Mouse (Mus musculus): Measurements from ENCODE around the gene Kcnj9. TPM values are rescaled to one million over a fixed set of nuclear protein-coding genes. Genes with fewer than 3 reads are reported as not detected.

Kcnj9 gene
- polyA plus RNA-seq, 1 experiment from 2014 or later, result 0.23 TPM

GRCm38 (mm10) chr1:172328461-172328860 lies 657 bp downstream of the Kcnj9 start:
- peaks cover 40% of the 10 kb centered on the region for H3K4me1 ChIP-seq
- no peaks in the 10 kb centered on the region for H3K36me3 ChIP-seq
- no peak overlapping the region; the same call in 1 of the 2 replicates for H3K27ac ChIP-seq (replicated peaks)
- no peak for DNase-seq (ENCODE audit: low spot score)
- H3K4me3 ChIP-seq, result no peak overlapping the region
- H3K27me3 ChIP-seq (ENCODE audit: low read depth, poor library complexity, severe bottlenecking), result peaks cover 97% of the 10 kb centered on the region
- 83% methylated on average over 7 of the region's 7 CpGs for WGBS
- H3K9me3 ChIP-seq (replicated peaks), result no peaks in the 10 kb centered on the region

GRCm38 (mm10) chr1:172328041-172328440 lies 1.1 kb downstream of the Kcnj9 start:
- H3K27me3 ChIP-seq (ENCODE audit: low read depth, poor library complexity, severe bottlenecking), result peaks cover 99% of the 10 kb centered on the region
- WGBS, result 85% methylated on average over 3 of the region's 3 CpGs
- H3K4me3 ChIP-seq, result no peak overlapping the region
- H3K9me3 ChIP-seq (replicated peaks), result no peaks in the 10 kb centered on the region
- H3K36me3 ChIP-seq, result no peaks in the 10 kb centered on the region
- H3K4me1 ChIP-seq, result peaks cover 44% of the 10 kb centered on the region
- H3K27ac ChIP-seq (replicated peaks), result no peak overlapping the region
- no peak for DNase-seq (ENCODE audit: low spot score)

DNA sequence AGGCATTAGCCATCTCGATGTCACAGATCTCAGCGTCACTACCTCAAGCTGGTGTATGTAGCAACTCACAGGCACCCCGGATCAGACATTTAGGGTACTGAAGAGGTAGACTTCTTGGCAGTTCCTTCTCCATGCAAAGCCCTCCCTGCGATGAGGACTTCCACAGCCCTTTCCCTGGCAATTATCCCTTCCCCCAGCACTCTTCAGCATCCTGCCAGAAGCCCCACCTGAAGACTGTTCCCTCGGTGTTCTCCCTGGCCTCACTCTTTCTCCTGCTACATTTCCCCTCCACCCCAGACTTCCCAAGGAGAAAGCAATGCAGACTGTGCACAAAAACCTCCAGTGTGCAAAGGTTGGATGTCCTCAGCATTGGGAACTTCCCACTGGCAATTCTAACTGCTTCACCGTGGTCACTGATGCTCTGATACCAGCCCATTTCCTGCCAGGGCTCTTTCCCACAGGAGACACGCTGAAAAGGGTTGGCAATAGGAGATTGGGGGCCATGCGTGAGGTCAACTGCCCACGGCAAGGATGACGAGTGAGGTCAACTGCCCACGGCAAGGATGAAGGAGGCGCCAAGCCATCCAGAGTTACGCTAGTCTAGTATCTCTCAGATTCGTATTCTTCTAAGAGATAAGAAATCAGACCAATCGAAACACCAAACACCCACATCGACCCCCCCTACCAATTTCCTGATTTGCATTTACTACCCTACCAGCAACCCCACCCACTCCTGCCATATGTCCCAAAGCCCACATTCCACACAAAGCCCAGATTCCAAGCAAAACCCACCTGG lies 1.7 kb downstream of the Kcnj9 start:
- 91% methylated on average over 16 of the region's 16 CpGs for WGBS
- Histone ChIP-seq H3K4me3 (no peak overlapping the region), H3K36me3 (no peaks in the 10 kb centered on the region), H3K27me3 (ENCODE audit: low read depth, poor library complexity, severe bottlenecking) (peaks cover 97% of the 10 kb centered on the region), H3K4me1 (peaks cover 51% of the 10 kb centered on the region), H3K9me3 (replicated peaks) (no peaks in the 10 kb centered on the region), H3K27ac (replicated peaks) (no peak overlapping the region)
- DNase-seq (ENCODE audit: low spot score), result no peak

GRCm38 (mm10) chr1:172326684-172327083 lies 2.4 kb downstream of the Kcnj9 start:
- Histone ChIP-seq H3K27ac (replicated peaks) (no peak overlapping the region; the same call in 1 of the 2 replicates), H3K4me3 (peak overlapping the region; percentile 59), H3K9me3 (replicated peaks) (no peaks in the 10 kb centered on the region), H3K27me3 (ENCODE audit: low read depth, poor library complexity, severe bottlenecking) (peaks cover 97% of the 10 kb centered on the region), H3K4me1 (peaks cover 54% of the 10 kb centered on the region), H3K36me3 (no peaks in the 10 kb centered on the region)
- no peak for DNase-seq (ENCODE audit: low spot score)
- WGBS, result 60% methylated on average over 11 of the region's 11 CpGs

DNA sequence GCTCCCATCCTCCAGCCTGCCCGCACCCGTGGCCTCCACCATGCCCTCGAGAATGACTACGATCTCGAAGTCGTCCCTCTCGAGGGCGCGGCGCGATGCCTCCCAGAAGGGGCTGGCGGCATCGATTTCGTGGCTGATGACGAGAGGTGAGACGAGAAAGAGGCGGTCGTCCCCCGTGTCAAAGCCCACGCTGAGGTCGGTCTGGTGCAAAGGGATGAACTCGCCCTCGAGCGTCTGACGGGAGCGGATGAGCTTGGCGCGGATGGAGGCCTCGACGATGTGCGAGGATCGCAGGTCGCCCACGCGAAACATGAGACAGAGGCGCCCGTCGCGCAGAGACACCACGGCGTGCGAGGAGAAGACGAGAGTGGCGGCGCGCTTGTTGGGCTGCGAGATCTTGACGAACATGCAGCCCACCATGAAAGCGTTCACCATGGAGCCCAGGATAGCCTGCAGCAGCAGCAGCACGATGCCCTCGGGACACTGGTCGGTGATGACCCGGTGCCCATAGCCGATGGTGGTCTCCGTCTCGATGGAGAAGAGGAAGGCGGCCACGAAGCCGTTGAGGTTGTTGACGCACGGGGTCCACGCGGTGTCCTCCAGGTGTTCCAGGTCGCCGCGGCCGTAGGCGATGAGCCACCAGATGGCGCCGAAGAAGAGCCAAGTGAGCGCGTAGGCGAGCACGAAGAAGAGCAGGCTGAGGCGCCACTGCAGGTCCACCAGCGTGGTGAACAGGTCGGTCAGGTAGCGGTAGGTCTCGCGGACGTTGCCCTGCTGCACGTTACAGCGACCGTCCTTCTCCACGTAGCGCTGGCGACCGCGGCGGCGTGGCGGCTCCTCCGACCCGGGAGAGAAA lies 3.2 kb downstream of the Kcnj9 start:
- peak overlapping the region; percentile 59 for H3K4me3 ChIP-seq
- peaks cover 54% of the 10 kb centered on the region for H3K4me1 ChIP-seq

GRCm38 (mm10) chr1:172324725-172325124 lies 4.4 kb downstream of the Kcnj9 start:
- H3K36me3 ChIP-seq, result peaks cover 5% of the 10 kb centered on the region; the same call in 1 of the 2 replicates
- H3K27ac ChIP-seq (replicated peaks), result peak overlapping the region; percentile 52; the same call in 1 of the 2 replicates
- WGBS, result 7% methylated on average over 7 of the region's 7 CpGs
- no peak overlapping the region for H3K4me3 ChIP-seq
- peaks cover 90% of the 10 kb centered on the region for H3K27me3 ChIP-seq (ENCODE audit: low read depth, poor library complexity, severe bottlenecking)
- DNase-seq (ENCODE audit: low spot score), result peak; percentile 78
- H3K9me3 ChIP-seq (replicated peaks), result no peaks in the 10 kb centered on the region
- H3K4me1 ChIP-seq, result peaks cover 59% of the 10 kb centered on the region

More for the DNA sequence above, 3.2 kb downstream of the Kcnj9 start:
- Histone ChIP-seq H3K27ac (replicated peaks) (peak overlapping the region; percentile 50; the same call in 1 of the 2 replicates), H3K27me3 (ENCODE audit: low read depth, poor library complexity, severe bottlenecking) (peaks cover 97% of the 10 kb centered on the region), H3K9me3 (replicated peaks) (no peaks in the 10 kb centered on the region), H3K36me3 (no peaks in the 10 kb centered on the region)
- peak; percentile 70 for DNase-seq (ENCODE audit: low spot score)
- WGBS, result 22% methylated on average over 94 of the region's 94 CpGs

GRCm38 (mm10) chr1:172323801-172324359 lies 5.2 kb downstream of the Kcnj9 start:
- H3K4me3 ChIP-seq, result no peak overlapping the region
- H3K9me3 ChIP-seq (replicated peaks), result no peaks in the 10 kb centered on the region
- peaks cover 85% of the 10 kb centered on the region for H3K27me3 ChIP-seq (ENCODE audit: low read depth, poor library complexity, severe bottlenecking)
- peaks cover 13% of the 10 kb centered on the region for H3K36me3 ChIP-seq
- peak overlapping the region; percentile 52 for H3K27ac ChIP-seq (replicated peaks)
- DNase-seq (ENCODE audit: low spot score), result no peak
- 46% methylated on average over 6 of the region's 6 CpGs for WGBS
- peaks cover 59% of the 10 kb centered on the region for H3K4me1 ChIP-seq

- H3K4me1 ChIP-seq, result peaks cover 58% of the 10 kb centered on the region
These were observed 5.8 kb downstream of the Kcnj9 start for GRCm38 (mm10) chr1:172323298-172323697.

GRCm38 (mm10) chr1:172322725-172323124 lies 6.4 kb downstream of the Kcnj9 start:
- Histone ChIP-seq H3K4me1 (peaks cover 64% of the 10 kb centered on the region), H3K4me3 (no peak overlapping the region), H3K27ac (replicated peaks) (peak overlapping the region; percentile 49), H3K36me3 (peaks cover 25% of the 10 kb centered on the region), H3K27me3 (ENCODE audit: low read depth, poor library complexity, severe bottlenecking) (peaks cover 85% of the 10 kb centered on the region), H3K9me3 (replicated peaks) (no peaks in the 10 kb centered on the region)
- 45% methylated on average over 13 of the region's 13 CpGs for WGBS
- DNase-seq (ENCODE audit: low spot score), result no peak

More at GRCm38 (mm10) chr1:172323298-172323697, 5.8 kb downstream of the Kcnj9 start:
- no peaks in the 10 kb centered on the region for H3K9me3 ChIP-seq (replicated peaks)
- H3K27me3 ChIP-seq (ENCODE audit: low read depth, poor library complexity, severe bottlenecking), result peaks cover 85% of the 10 kb centered on the region
- no peak for DNase-seq (ENCODE audit: low spot score)
- peaks cover 19% of the 10 kb centered on the region for H3K36me3 ChIP-seq
- 15% methylated on average over 5 of the region's 5 CpGs for WGBS
- no peak overlapping the region; the same call in 1 of the 2 replicates for H3K27ac ChIP-seq (replicated peaks)
- H3K4me3 ChIP-seq, result no peak overlapping the region

GRCm38 (mm10) chr1:172319921-172320411 lies 9.2 kb downstream of the Kcnj9 start:
- no peak overlapping the region for H3K4me3 ChIP-seq
- peaks cover 66% of the 10 kb centered on the region for H3K4me1 ChIP-seq
- 45% methylated on average over 5 of the region's 5 CpGs for WGBS
- peaks cover 43% of the 10 kb centered on the region for H3K36me3 ChIP-seq
- no peak for DNase-seq (ENCODE audit: low spot score)
- H3K27ac ChIP-seq (replicated peaks), result peak overlapping the region; percentile 29
- no peaks in the 10 kb centered on the region for H3K9me3 ChIP-seq (replicated peaks)
- peaks cover 69% of the 10 kb centered on the region for H3K27me3 ChIP-seq (ENCODE audit: low read depth, poor library complexity, severe bottlenecking)

- no peaks in the 10 kb centered on the region for H3K9me3 ChIP-seq (replicated peaks)
- 85% methylated on average over 7 of the region's 7 CpGs for WGBS
- H3K36me3 ChIP-seq, result peaks cover 43% of the 10 kb centered on the region
- peaks cover 68% of the 10 kb centered on the region for H3K27me3 ChIP-seq (ENCODE audit: low read depth, poor library complexity, severe bottlenecking)
- DNase-seq (ENCODE audit: low spot score), result no peak
- H3K27ac ChIP-seq (replicated peaks), result peak overlapping the region; percentile 70
- H3K4me1 ChIP-seq, result peaks cover 69% of the 10 kb centered on the region
- H3K4me3 ChIP-seq, result no peak overlapping the region
These were observed 9.8 kb downstream of the Kcnj9 start for GRCm38 (mm10) chr1:172319346-172319745.

GRCm38 (mm10) chr1:172318424-172319035 lies 10.6 kb downstream of the Kcnj9 start:
- Histone ChIP-seq H3K36me3 (peaks cover 43% of the 10 kb centered on the region), H3K27me3 (ENCODE audit: low read depth, poor library complexity, severe bottlenecking) (peaks cover 69% of the 10 kb centered on the region), H3K4me3 (no peak overlapping the region), H3K9me3 (replicated peaks) (no peaks in the 10 kb centered on the region), H3K27ac (replicated peaks) (peak overlapping the region; percentile 70), H3K4me1 (peaks cover 69% of the 10 kb centered on the region)
- no peak for DNase-seq (ENCODE audit: low spot score)
- WGBS, result 80% methylated on average over 19 of the region's 19 CpGs

All from midbrain, embryonic 10.5 days (tissue).